Mouse (Mus musculus) bone marrow, adult 2 months (tissue): ENCODE data around the gene Psmb2.

Source experiments
- CTCF ChIP-seq: fragments of 200-500 bp; IDR thresholded peaks from 2 replicates; pipeline ENCODE4 v1.5.1; 2011; ENCODE audit warnings: low read length, control low read depth; ENCODE audit not compliant: control insufficient read depth, insufficient read depth
- POLR2A ChIP-seq: fragments of 200-500 bp; IDR thresholded peaks from 2 replicates; pipeline ENCODE4 v1.6.1; 2011; ENCODE audit warnings: low read depth, mild to moderate bottlenecking, control low read depth, low read length, borderline replicate concordance; ENCODE audit not compliant: control insufficient read depth

GRCm38 (mm10) chr4:126734001-126734603 is 56.7 kb downstream of the Psmb2 start:
- TF ChIP-seq CTCF, result no peak
- no peak for TF ChIP-seq POLR2A
